Mouse (Mus musculus): ENCODE measurements around the gene Gm15448.
"Not testable (repeated sequence)": the region's sequence is repeated elsewhere in the genome, so short reads cannot be mapped to it uniquely, and the experiment has no call there.

Gm15448 gene

DNA sequence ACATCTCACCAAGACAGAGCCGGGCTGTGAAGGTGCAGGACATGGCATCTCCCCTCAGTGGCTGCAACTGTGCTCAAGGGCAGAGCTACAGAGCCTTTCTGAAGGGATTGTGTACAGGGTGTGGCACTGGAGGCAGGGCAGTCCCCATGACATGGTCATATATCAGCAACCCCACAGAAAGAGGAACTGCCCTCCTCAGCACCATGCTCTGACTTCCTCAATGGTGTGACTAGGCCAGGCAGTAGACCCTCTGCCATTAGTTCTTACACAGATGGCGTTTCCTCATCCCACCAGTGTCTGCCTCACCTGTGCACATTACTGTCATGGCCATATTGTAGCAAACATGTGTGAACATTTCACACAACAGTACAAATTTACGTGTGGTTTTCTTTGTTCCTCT is at the start of gene Gm15448:
Gene Gm15448, minus strand, starts transcription at position 89 of the 400 bp plus-strand sequence.
- in situ Hi-C loops (cut with MboI; ENCODE audit: unreplicated experiment in 2 of 2), result loop anchor here in 1 of 2 experiments (10.0 kb wide), 1 partner anchor 79 kb away; no protein-coding TSS in a partner anchor

DNA sequence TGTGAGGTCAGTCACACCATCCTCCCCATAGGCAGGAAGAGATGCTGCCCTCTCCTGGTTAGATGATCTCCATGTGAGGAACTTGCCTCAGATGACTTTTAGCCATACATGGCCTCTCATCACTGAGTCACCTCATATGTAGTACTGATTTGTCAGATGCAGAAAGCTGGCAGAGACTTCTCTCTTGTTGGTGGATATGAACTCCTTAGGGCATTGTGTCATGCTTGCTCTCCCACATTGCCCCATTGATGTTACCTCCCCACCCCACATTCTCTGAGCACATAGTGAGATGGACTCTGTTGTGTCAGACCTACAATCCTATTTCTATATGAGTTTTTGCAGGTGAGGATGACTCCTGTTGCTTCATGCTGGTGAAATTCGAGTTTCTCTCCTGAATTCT is 49.5 kb upstream of the Gm15448 start:
- in situ Hi-C loops (cut with MboI; ENCODE audit: unreplicated experiment in 2 of 2), result not testable (repeated sequence)

DNA sequence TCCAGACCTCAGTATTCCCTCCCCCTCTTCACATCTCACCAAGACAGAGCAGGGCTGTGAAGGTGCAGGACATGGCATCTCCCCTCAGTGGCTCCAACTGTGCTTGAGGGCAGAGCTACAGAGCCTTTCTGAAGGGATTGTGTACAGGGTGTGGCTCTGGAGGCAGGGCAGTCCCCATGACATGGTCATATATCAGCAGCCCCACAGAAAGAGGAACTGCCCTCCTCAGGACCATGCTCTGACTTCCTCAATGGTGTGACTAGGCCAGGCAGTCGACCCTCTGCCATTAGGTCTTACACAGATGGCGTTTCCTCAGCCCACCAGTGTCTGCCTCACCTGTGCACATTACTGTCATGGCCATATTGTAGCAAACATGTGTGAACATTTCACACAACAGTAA is 19.5 kb upstream of the Gm15448 start, which contains the start of gene Pira2:
Gene Pira2, minus strand, starts transcription at position 101 of the 400 bp plus-strand sequence.
- in situ Hi-C loops (cut with MboI; ENCODE audit: unreplicated experiment in 2 of 2), result not testable (repeated sequence)

DNA sequence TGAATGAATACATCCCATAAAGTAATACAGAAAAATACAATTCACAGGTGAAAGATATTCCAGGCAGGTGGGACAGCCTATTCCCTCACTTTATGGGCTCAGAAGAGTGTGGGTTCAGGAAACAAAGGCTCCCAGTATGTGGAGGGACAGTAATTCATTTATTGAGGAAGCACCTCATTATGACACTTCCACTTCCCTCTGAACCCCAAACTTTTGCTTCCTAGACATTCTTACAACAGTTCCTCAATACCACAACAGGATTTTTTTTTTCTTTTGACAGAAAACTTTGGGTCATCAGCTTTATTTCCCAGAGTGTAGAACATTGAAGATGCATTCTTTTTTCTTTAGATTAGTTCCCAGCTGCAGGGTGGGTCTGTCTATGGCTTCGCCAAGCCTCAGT is 12.4 kb upstream of the Gm15448 start:
- in situ Hi-C loops (cut with MboI; ENCODE audit: unreplicated experiment in 2 of 2), result not testable (repeated sequence)

DNA sequence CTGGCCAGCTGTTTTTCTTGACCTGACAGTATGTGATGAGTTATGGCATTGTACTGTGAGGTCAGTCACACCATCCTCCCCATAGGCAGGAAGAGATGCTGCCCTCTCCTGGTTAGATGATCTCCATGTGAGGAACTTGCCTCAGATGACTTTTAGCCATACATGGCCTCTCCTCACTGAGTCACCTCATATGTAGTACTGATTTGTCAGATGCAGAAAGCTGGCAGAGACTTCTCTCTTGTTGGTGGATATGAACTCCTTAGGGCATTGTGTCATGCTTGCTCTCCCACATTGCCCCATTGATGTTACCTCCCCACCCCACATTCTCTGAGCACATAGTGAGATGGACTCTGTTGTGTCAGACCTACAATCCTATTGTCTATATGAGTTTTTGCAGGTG is 5.1 kb upstream of the Gm15448 start:
- in situ Hi-C loops (cut with MboI; ENCODE audit: unreplicated experiment in 2 of 2), result not testable (repeated sequence)

DNA sequence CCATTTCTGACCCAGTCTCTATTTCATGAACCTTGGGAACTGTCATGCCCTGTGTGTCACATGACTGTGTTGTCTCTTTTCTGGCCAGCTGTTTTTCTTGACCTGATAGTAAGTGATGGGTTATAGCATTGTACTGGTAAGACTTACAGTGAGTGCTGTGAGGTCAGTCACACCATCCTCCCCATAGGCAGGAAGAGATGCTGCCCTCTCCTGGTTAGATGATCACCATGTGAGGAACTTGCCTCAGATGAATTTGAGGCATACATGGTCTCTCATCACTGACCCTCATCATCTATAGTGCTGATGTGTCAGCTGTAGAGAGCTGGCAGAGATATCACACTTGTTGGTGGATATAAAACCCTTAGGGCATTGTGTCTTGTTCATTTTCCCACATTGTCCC is 13.6 kb downstream of the Gm15448 start:
- in situ Hi-C loops (cut with MboI; ENCODE audit: unreplicated experiment in 2 of 2), result not testable (repeated sequence)

DNA sequence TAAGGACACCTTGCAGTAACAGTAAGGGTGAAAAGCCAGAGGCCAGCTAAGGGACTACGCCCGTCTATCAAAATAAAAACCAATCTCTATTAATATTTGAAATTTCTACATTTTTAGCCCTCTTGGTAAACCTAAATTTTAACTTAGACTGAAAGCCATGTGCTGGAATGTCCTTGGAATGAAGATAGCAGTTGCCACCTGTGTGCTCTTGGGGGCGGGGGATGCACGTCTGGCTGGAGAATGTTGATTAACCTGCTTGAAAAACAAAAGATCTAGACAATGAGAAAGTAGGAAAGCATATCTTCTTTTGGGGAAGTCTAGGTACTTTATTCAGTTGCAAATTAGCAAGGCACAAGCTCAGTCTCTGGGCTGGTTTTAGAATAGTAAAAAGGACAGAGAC is 22.6 kb downstream of the Gm15448 start:
- in situ Hi-C loops (cut with MboI; ENCODE audit: unreplicated experiment in 2 of 2), result not testable (repeated sequence)

DNA sequence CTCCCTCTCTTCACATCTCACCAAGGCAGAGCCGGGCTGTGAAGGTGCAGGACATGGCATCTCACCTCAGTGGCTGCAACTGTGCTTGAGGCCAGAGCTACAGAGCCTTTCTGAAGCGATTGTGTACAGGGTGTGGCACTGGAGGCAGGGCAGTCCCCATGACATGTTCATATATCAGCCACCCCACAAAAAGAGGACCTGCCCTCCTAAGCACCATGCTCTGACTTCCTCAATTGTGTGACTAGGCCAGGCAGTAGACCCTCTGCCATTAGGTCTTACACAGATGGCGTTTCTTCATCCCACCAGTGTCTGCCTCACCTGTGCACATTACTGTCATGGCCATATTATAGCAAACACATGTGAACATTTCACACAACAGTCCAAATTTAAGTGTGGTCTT is 25.5 kb downstream of the Gm15448 start:
- in situ Hi-C loops (cut with MboI; ENCODE audit: unreplicated experiment in 2 of 2), result not testable (repeated sequence)

DNA sequence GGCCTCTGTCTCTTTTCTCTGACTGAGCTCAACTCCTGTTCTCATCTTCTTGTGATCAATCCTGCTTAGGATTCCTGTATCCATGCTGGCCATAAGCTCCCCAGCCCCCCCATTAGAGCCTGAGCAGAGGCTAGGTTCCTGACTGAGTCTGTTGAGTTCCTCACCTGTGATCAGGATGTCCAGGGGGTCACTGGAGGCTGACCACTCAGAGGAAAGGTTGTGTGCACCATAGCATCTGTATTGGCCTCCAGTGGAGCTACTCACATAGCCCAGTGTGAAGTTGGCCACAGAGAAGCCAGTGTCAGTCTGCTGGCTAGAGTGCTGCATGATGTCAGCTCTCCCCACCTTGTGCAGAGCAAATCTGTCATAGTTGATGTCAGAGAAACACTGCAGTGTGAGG is 29.2 kb downstream of the Gm15448 start:
- in situ Hi-C loops (cut with MboI; ENCODE audit: unreplicated experiment in 2 of 2), result not testable (repeated sequence)

Data from v-Abl transformed pro-B cells (cell line).